Mouse (Mus musculus) frontal cortex, postnatal 25 days (tissue): ENCODE measurements at regions not wholly inside any gene's neighbourhood (a gene's known extent, or its start where the extent isn't known, plus 50 kb on each side); places are given as distances from the start of the nearest gene placed in this dataset.

Experiments
- DNase-seq, 2 experiments: peaks; one replicate each; pipeline ENCODE4 v3.0.0; 2022; ENCODE audit warnings: low spot score in 2 of 2

DNA sequence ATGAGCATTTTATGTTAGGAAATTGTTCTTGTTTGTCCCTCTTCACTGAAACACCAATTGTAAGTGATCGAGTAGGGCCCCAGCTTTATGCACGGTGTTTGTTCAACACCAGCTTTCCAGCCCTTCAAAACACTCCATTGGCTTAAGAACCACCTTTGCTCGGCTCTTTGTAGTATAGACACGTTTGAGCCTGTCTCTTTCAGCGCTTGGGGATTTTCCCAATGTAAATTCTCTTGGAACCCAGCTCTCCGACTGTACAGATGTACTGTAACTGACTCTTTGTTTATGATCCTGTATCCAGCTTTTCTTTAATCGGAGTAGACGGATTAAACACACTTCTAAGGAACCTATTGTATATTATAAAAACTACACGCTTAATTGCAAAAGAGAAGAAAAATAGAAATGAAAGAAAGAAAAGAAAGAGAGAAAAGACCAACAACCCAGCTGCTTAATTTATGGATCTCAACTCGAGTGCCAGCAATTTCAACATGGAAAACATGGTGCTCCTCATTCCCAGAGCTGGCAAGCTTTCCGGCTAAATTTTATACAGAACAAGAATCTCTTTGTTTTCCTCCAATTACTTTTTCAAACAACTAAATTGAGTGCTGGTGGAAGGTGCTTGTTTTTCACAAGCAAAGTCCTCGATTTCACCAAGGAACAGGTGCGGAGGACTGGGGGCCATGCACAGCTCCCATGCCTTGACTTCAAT is 430.4 kb downstream of the Adgrl2 start:
- DNase-seq: no peak

DNA sequence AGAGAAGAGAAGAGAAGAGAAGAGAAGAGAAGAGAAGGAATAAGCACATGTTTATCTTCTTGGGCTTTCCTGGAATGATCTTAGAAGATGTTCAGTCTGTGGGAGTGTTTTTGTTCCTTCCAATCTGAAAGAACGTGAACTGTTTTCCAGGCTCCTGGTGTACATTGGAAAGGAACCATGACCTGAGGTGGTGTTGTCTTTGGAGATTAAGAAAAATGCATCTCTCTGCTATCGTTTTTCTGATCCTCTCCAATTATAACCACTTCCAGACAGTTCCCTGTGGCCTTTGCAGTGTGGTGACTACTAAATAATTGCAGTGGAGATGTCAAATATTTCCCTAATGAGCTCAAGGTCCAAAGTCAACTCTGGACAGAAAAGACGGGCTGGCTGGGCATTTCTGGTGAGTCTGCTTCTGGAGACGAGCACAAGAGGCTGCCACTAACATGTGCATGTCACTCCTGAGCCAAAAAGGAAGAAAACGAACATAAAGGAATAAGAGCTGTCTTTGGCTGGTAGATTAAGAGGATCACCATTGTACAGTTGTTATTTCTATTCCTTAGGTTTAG is 431.7 kb downstream of the Adgrl2 start:
- DNase-seq: no peak

DNA sequence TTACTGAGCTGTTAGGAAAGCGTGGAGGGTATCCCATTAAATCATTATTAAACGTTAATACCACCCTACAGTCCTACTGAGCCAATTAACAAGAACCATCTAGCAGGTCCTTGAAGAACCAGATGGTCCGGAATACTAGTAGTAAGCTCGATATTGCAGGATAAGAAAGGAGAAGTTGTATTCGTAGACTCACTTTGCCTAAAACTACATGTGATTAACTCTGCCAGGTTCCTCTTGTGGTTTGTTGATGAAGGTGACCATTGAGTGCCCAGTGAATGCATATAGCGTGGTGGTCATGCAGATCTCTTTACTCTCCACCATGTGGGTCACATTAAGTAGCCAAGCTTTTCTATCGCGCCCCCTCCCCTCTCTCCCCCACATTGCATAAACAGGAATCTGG is 435.0 kb downstream of the Adgrl2 start:
- no peak for DNase-seq

DNA sequence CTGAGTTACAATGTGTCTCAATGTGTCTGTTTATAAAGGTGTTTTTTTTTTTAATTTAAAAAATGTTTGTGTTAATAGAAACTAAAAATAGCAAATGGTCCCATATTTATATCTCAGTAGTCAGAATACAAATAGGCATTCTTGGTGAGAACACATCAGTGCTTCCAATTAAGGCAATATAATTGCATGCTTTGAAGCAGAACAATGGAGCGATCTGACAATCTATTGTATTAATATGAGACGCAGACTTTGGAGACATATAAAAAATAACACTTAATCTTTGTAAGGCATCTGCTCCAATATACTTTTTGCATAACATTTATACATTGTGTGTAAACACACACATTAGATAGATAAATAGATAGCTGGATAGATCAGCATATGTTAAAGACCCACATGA is 439.6 kb downstream of the Adgrl2 start:
- no peak for DNase-seq

DNA sequence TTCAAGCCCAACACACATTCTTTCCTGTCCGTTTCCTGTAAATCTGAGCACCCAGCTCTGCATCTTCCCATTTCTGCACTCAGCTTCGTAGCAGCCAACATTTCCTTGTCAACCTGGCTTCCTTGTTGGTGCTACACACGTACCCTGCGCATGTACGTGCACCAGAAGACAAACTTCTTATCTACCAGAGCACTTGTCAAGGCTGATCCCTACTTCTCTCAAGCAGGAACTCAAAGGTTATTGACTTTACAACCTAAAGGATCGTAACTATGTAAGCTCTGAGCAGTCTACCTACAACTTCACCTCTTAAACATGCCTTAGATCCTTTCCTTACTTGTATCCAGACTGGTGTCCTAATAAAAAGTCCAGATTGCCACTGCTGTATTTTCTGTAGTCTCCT is 445.4 kb downstream of the Adgrl2 start:
- DNase-seq: no peak

DNA sequence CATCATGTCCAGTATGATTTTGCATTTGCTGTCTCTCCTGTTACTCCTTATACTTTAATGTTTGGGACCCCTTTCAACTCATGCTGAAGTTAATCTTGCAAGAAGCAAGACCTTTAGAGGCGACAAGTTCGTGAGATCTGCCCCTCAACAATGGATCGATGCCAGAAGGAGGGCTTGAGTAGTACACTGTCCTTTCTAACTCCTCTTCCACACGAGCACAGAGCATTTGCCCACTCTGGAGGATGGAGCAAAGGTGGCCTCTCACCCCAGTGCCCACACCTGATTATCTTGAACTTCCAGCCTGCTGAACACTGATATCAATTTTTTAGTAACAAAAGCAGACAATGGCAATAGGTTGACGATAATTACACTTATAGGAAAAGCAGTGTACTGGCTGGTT is 448.1 kb downstream of the Adgrl2 start:
- no peak for DNase-seq

DNA sequence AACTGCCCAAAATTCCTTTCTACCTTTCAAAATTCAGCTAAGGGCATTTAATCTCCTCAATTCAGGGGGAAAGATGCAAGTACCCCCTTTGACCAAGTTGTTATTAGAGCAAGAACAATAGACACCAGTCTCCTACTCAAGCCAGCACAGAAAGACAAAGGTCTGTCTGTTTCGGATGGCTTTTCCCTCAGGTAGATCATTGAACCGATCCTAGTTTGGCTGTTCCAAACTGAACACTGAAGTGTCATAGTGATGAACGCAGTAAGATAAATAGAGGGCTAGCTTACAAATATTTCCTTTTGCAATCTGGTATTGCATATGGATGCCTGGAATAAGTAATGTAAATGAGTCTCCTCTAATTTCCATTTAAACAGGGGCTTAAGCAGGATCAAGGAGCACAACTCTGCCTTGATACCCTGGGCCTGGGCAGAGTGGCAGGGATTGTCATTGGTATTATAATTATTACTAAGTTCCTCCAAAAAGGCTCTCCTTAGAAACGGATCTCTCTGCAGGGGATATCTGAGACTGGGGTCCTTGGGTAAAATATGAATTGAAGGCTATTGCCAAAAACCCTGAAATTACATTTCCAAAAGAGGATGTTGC is 452.6 kb downstream of the Adgrl2 start:
- no peak for DNase-seq

GRCm38 (mm10) chr3:148529893-148530292 is 460.5 kb downstream of the Adgrl2 start:
- no peak for DNase-seq

GRCm38 (mm10) chr3:148510381-148510780 is 480.0 kb downstream of the Adgrl2 start:
- DNase-seq: no peak

GRCm38 (mm10) chr3:148504928-148505327 is 485.4 kb downstream of the Adgrl2 start:
- no peak for DNase-seq

DNA sequence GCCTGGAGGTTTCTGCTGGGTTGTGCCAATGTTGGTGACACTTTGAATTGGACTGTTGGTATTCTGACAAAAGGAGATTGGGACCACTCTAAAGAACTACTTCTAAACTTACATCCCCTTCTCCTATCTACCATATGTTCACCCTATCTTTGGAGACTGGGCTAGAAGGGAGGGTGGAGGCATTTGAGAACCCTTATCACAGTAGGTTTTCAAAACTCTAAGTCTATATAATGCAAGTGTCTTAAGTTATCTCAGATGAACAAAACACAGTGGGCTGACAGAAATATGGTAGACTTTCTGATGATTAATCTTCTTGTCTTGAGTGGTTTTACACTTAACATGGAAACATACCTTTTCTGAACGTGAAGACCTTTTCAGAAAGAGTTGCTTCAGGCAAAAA is 486.9 kb downstream of the Adgrl2 start:
- DNase-seq: no peak

DNA sequence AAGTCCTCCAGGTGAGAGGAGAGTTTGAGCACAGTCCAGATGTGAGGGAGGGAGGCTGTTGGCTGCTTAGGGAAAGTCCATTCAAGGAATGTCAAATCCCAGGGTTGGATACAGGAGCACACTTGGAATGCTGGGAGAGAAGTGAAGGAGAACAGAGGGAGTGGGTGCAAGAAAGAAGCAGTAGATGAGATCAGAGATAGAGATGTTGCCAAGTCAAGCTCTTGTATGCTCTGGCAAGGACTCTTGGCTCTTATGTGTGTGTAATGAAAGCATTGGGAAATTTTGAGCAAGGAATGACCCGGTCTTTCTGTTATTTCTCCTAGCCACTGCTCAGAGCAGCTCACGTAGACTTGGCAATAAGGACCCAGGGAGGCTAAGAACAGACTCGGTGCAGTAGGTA is 488.6 kb downstream of the Adgrl2 start:
- DNase-seq: no peak

DNA sequence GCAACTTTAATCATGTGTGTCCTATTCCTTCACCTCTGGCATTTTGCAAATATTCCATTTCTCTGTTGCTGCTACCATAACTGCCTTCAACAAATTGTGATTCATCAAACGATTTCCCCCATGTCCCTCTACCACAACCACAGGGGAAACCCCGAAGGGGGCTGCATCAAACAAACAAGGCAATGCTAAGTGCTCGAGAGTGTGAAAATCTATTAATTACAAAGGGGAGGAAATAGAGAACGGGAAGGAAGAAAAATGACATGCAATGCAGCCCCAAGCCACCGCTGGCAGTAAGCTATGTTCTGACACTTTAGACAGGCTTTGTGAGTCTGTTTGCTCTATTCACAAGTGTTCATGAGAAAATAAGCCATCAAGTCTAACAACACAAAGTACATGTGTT is 493.7 kb downstream of the Adgrl2 start:
- DNase-seq: no peak

- DNase-seq: no peak
Measured at GRCm38 (mm10) chr3:148491287-148491686, 499.1 kb downstream of the Adgrl2 start.

DNA sequence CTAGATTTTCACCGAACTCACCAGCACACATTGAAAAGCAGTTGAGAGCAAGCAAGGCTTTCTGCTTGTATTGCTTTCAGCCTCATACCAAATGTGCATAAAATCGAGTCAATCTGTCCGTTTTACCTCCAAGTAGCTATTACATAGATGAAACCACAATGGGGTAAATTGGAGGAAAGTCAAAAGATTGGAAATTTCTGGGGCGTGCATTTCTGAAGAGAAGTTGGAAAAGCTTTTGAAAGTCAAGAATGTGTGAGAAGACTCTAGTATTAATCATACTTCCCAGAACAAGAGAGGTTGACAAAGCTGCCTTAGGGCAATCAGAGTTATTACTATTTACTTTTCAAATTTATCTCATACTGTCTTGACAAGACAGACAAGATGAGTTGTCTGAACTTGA is 501.2 kb downstream of the Adgrl2 start:
- no peak for DNase-seq

- DNase-seq: no peak
Measured at GRCm38 (mm10) chr3:148487949-148488348, 502.4 kb downstream of the Adgrl2 start.

DNA sequence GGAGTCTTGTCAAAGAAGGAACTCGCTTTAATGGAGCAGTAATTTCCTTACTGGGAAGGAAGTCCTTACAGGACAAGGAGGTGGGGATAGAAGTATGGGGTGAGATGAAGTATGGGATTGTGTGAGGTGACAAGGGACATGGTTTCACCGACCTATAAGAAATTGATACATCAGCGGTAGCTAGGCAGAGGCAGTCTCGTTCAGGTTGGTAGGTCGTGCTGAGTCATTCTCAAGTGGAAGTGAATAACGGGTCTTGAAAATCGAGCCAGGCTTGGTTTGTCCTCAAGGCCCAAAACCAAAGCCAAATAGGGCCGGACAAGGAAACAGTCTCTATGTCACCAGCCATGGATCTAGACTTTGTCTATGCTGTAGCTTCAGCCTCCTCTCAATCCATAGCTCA is 514.5 kb downstream of the Adgrl2 start:
- DNase-seq: no peak

DNA sequence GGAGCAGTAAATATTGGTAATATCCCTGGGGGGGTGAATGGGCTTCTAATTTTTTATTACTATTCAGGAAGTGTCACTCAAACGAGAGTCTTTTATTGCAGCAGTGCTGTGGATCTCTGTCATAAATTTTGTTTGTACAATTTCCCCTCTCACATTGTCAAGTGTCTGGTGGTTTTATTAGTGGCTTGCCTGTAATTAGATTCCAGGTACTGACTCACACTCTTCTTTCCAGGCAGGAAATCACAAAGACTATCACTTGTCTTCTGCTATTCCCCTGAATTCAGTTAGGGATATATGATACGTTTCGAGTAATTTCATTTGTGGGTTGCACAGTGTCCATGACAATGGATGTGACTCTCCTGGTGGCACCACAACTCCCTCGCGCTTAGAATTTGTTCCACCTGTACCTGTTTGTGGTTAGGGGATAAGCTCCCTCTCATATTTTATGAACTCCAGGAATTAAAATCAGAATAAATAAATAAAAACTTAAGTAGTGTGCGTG is 517.4 kb downstream of the Adgrl2 start:
- DNase-seq: no peak

- no peak for DNase-seq
Measured at GRCm38 (mm10) chr3:148465456-148465855, 524.9 kb downstream of the Adgrl2 start.

DNA sequence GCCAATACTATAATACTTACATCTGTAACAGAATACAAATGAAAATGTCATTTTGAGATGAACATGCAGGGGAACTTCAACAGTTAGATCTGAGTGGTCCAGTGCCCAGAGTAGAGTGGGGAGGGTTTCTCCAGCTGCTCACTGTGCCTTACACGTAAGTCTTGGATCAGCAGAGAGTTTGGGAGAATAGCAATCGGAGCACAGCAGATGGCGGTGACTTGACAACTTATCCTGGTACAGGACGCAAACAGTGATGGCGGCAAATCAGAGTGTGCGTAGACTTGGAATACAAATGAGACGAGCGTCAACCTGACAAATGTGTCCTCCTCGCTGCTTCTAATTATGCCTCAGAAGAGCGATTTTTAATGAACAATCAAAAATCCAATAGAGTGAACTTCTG is 527.6 kb downstream of the Adgrl2 start:
- DNase-seq: no peak

GRCm38 (mm10) chr3:148448888-148449287 is 541.5 kb downstream of the Adgrl2 start:
- DNase-seq: no peak

DNA sequence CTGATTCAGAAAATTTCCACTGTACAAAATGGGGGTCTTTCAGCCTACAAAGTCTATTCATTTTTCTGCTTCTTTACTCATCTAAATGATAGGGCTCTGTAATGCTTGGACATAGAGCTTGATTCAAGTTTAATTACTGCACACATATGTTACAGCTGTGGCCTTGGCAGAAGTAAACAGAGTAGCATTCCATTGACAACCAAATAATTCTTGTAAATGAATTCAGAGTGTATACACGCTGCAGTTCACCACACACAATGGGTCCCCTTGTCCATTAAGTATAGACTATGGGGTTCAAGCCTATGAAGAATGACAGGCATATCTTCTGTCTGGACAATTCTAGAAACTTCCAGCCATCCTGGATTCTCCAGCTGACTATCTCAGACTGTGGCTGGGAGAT is 541.9 kb downstream of the Adgrl2 start:
- no peak for DNase-seq

GRCm38 (mm10) chr3:148446845-148447244 is 543.5 kb downstream of the Adgrl2 start:
- DNase-seq: no peak
